Mouse (Mus musculus) right cerebral cortex, postnatal 10 days (tissue): ENCODE measurements around the gene Eif4e2.

Source experiments
- DNase-seq, 2 experiments: peaks; one replicate each; pipeline ENCODE4 v3.0.0; 2021; ENCODE audit warnings: low spot score in 2 of 2

Eif4e2 gene

DNA sequence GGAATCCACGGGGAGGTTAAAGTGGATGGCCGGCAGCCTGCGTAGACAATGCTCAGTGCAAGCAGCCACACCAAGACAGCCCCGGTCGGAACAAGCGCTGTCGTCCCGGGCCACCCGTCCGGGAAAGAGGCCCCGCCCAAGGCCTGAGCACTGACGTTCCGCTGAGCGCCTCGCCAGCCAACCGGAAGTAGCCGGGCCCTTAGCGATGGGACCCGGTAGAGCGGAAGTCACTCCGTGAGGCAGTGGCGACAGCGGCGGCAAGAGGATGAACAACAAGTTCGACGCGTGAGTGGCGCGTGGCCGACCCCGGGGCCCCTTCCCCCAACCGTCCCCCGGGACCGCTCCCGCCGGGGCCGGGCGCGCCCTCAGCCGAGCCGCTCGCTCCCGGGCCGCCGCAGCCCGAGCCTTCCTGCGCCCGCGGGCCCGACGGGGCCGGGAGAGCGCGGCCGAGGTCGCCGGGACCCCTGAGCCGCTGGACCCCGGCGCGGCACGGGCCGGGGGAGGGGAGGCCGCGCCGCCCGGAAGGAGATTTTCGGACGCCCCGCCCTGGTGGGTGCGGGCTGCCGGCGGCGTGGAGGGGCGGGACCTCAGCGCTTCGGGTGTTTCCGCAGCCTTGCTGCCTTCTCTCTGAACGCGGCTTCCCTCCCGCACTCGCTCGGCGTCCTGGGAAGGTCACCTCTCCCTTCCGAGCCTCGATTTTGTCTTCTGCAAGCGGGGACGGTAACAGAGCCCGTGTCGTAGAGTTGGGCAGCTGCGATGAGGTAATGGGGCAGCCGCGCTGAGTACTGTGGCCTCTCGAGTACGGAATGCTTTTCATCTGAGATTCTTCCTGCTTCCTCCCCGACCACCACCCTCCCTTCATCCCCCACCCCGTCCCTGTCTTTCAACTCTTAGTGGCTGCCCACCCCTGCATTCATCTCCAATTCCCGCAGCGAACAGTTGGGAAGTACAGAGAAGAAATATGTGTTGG is at the start of gene Eif4e2:
Eif4e2 (plus strand) TSS at position 180 of the 970 bp plus-strand sequence.
- DNase-seq: peak; percentile 96 to 97

- no peak for DNase-seq
Observed at GRCm38 (mm10) chr1:87164164-87164795, 49.4 kb upstream of the Eif4e2 start.

DNA sequence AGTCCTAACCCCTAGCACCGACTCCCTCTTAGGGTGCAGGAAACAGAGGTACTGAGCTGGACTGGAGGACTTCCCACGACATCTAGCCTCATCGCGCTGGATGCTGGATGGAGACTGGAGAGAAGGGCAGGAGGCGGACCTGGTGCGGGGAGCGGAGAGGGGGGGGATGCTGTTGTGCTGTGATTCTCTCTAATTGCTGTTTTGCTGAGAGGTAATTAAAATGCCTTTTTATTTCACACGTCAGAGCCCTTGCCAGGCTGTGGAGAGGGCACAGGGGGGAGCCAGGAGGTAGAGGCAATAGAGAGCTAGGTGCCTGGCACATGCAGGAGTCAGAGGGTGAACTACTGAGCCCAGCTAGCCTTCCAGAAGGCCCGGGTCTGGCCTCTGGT is 48.9 kb upstream of the Eif4e2 start:
- DNase-seq: no peak

DNA sequence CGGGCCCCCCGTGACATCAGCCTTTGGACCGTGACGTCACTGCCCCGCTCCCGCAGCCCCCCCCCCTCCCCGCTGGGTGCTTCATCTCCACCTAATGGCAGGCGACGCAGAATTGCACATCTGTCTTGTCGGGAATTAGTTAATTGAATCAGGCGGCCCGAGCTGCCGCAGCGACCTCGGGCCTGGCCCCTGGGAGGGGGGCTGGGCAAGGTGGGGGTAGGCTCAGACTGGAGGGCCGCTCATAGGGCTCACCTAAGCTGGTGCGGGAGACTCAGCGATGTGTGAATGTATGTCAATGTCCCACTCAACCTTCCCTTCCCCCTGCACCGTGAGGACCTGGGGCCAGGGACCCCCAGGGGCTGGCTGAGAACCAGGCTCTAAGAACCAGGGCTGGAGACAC is 43.3 kb upstream of the Eif4e2 start:
- DNase-seq: no peak

- DNase-seq: no peak
Observed at GRCm38 (mm10) chr1:87171312-87171711, 42.4 kb upstream of the Eif4e2 start.

DNA sequence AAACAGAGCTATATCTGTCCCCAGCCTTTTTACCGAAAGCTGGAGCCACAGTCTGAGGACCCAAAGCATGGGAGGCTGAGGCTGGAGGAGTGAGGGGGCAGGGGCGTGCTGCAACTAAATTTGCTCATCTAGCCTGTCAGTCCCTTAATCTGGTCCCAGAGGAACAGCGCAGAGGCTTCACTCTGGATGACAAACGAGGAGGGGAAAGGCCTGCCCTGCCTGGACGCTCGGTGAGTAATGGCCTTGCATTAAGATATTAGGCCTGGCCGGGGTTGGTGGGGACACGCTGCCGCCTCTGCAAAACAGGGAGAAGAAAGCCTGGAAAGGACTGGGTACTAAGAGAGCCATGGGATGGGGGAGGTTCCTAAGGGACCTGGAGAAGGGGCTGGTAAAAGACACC is 41.4 kb upstream of the Eif4e2 start:
- DNase-seq: no peak

DNA sequence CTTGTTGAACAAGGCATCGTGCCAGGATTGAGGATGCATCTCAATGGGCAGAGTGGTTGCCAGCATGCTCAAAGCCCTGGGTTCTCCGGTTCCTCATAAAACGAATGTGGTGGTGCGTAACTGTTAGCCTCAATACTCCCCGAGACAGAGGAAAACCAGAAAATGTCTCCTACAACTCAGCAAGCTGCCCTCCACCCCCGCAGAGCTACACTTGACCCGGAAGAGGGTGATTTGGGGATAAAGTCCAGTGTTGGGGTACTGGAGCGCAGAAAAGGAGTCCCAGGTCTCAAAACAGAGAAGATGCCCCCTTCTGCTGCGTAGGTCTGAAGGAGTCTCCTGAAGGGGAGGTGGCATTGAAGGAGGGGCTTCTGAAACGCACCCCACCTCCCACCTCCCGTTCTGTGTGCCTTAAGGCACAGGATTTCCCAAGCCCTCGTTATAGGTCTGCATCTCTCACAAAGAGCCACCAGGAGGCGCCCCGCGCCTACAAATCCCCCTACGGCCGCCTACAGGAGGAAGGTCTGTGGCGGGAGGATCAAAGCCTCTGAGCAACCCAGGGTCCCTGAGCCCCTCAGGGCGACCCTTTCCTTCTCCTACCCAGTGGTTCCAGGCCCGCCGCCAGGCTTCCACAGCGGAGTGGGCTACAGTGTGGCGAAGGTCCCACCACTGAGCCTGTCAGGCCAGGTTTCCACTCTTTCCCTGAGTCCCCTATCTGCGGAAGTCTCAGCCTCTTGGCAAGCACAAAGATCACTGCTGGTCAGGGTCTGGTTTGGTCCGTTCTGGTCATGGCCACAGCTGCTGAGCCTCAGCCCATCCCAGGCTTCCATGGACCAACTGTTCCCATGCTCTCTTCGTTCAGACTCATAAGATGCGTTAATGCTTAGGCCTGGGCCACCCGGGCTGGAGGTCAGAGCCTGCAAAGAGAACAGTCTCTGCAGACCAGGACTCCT is 39.4 kb upstream of the Eif4e2 start:
- DNase-seq: peak; percentile 53 to 72

- DNase-seq: peak; percentile 83 to 86
Observed at GRCm38 (mm10) chr1:87175852-87176292, 37.8 kb upstream of the Eif4e2 start.

DNA sequence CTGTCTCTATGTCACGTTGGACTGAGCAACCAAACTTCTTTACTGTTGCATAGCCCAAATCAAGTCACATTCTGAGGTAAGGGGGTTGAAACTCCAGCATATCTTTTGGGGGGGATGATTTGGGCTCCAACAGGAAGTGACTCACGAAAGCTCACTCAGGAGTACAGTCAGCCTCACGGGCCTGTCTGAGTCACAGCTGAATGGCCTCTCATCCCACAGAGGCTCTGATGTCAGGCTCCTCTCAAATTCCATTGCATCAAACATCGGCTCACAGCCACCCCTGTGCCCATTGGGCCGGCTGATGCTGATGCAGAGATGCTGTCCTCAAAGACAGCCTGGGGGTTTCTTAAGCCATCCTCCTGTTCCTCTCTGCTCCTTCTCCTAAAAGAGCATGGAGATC is 32.8 kb upstream of the Eif4e2 start:
- no peak for DNase-seq

DNA sequence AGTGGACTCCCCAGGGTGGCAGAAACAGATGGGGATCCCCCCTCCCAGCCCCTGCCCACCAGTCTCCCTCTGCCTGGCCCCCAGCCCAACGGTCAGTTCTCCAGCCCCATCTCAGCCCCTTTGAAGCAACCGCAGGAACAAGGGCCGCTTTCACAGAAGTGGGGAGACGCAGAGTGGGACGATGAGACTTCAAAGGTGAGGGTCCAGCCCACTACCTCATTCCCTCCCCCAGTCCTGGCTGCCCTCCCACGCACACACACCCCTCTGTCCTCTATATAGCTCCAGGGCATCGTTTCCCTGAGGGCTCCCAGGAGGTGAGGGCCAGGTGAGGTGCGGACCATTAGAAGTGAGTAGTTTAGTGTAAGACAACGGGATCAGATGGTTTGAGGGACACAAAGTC is 30.7 kb upstream of the Eif4e2 start, which contains the start of gene Prss56:
Prss56 (plus strand) TSS at position 301 of the 400 bp plus-strand sequence.
- DNase-seq: no peak

DNA sequence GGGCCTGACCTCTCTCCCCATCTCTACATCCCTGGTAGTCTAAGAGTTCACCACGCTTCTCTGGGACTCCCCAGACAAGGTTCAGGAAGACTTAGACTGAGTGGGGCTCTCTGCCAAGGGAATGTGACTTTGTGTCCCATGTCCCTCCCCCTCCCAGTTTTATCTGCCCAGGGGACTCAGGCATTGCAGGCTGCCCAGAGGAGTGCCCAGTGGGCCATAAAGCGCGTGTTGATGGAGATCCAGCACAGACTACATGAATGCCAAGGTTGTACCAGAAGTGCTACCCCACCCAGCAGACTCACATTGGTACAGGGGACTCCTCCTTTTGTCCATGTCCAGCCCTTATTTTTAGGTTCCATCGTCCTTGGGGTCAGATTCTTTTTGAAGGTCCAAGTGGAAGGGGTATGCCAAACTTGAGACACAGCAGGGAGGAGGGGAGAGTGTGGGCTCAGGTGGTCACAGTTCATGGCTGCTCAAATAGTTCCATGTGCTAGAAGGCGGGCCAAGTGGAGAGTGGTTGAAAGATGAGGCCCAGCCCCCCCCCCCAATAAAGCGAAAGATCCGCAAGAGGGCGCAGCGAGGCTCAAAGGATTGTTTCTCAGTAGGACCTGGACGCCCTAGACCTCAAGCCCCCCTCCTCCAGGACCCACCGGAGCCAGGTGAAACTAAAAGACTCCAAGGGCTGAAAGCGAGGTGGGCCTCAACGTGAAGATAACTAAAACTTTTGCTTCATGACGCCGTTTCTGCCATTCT is 29.5 kb upstream of the Eif4e2 start:
- no peak for DNase-seq

GRCm38 (mm10) chr1:87184751-87185139 is 29.0 kb upstream of the Eif4e2 start:
- peak; percentile 73 to 84 for DNase-seq

GRCm38 (mm10) chr1:87185526-87185925 is 28.2 kb upstream of the Eif4e2 start:
- no peak for DNase-seq

DNA sequence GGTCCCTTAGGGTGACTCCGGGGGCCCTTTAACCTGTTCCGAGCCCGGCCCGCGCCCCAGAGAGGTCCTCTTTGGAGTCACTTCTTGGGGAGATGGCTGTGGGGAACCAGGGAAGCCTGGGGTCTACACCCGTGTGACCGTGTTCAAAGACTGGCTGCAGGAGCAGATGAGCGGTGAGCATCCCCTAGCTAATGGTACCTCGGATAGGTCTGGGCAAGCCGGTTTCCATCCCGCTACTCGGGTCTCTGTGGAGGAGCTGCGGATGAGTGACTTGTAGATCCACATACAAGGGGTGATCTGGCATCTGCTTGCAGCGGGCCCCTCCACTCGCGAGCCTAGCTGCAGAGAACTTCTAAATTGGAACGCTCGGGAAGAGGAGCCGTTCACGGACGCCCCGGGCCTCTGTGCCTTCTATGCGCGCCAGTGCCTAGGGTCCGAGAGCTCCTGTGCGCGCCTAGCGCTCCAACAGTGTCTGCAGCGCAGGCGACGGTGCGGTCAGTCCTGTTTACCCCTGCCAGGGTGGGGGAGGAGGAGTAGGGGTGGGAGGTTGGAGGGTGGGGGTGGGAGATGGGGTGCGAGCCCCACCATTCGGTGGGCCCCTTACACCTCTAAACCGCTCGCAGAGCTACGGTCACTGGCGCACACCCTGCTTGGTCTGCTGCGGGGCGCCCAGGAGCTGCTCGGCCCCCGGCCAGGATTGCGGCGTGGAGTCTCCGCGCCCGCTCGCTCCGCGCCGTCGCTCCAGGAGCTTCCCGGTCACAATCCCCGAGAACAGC is 27.3 kb upstream of the Eif4e2 start:
- DNase-seq: no peak

DNA sequence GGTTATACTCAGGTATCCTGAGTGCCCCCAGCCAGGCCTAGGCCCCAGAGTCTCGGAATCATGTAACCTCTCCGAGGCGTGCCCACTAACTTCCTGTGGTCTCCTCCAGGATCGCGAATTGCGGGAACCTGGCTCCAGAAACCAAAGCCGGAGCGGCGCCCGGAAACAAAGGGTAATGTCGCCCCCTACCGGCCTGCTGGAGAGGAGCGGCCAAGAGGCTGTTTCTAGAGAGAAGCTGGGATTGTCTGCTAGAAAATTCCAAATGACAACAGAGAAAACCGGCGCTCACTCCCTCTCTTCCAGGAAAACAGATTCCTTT is 26.7 kb upstream of the Eif4e2 start:
- peak; percentile 73 to 85 for DNase-seq

GRCm38 (mm10) chr1:87190429-87190828 is 23.3 kb upstream of the Eif4e2 start, which contains the start of gene Chrnd:
Gene Chrnd (plus strand): TSS chr1:87190607.
- no peak for DNase-seq

- no peak for DNase-seq
Observed at GRCm38 (mm10) chr1:87197296-87197695, 16.4 kb upstream of the Eif4e2 start.

- no peak for DNase-seq
Observed at GRCm38 (mm10) chr1:87198119-87199065, 15.3 kb upstream of the Eif4e2 start.

DNA sequence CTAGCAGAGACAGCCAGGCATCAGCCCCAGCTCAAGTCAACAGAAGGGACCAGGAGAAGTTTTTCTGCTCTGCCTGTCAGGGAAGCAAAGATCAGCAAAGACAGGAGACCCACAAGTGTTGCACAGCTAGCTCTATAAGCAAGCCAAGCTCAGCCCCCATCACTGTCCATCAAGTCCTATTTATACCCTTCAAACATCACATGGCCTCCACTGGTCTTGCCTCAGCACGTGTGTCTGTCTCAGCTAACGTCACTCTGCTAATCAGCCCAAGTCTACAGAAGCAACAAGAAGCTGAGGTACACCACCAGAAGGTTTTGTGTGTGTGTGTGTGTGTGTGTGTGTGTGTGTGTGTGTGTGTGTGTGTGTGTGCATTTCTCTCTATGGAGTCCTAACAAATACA is 12.9 kb upstream of the Eif4e2 start:
- no peak for DNase-seq
